Mouse (Mus musculus) thymus, postnatal 25 days (tissue): ENCODE data around the gene Zfp202.
"Not testable (repeated sequence)": the region's sequence is repeated elsewhere in the genome, so short reads cannot be mapped to it uniquely, and the experiment has no call there.

Experiments used
- DNase-seq: peaks from one replicate; pipeline ENCODE4 v3.0.0; 2022

Gene Zfp202

DNA sequence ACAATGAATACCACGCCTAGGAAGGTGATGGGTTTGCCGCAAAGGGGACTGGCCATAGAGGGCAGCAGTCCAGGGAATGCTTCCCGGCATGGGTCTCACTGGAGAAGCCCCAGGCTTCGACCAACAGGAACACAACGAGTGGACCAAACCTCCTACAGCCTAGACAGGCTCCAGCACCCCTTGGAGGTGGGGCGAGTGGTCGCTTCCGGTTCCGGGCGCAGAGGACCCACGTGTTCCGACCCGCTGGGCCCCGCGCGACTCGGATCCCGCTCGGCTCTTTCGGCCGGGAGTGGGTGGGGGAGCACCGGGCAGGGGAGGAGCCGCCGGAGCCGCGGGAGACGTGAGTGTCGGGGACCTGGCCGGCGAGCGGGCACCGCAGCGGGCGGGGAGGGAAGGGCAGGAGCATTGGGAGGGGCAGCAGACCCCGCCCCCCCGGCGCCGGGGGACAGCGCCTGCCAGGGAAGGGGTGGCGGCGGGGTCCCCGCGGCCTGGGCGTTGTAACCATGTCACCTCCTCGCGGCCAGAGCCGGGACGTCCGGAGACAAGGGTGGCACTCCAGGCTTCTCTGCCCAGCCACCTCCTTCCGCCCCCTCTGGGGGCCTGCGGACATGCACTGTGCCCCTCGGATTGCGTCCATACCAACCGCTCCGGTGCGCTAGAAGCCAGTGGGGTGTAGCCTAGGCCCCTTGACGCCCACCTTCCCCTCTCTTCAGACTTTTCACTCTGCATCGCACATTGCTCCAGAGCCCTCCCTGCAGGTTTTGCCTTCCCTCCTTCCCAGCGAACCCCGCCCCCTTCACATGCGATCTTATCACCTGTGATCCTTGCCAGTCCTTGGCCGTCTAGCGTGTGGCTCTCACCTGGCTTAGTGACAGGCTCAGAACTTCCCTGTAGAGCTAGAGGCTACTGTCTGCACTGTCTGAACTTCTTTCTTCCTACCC lies at the start of gene Zfp202:
Gene Zfp202, plus strand, starts transcription at position 219 of the 941 bp plus-strand sequence.
- peak; percentile 69 for DNase-seq

DNA sequence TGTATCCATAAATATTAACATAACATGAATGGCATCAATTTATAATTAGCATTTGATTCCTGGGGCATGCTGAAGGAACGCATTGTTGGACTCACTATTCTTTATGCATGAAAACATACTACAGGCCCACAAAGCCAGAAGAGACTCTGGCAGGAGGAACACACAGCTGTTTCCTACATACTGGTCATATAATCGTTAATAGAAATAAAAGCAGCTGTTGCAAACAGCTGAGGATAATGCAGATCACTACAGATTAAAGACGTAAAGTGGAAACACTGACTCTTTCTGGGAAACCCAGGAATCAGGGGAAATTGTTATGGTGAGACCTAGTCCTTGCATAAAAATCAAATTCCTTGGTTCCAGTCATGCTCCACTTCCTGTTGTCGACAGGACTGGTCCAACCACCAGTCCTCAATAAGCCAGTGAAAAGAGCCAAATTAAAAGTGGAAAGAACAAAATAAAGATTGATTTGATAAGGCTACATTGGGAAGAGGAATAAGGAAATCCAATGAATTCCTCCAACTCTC lies 36.9 kb upstream of the Zfp202 start:
- no peak for DNase-seq

DNA sequence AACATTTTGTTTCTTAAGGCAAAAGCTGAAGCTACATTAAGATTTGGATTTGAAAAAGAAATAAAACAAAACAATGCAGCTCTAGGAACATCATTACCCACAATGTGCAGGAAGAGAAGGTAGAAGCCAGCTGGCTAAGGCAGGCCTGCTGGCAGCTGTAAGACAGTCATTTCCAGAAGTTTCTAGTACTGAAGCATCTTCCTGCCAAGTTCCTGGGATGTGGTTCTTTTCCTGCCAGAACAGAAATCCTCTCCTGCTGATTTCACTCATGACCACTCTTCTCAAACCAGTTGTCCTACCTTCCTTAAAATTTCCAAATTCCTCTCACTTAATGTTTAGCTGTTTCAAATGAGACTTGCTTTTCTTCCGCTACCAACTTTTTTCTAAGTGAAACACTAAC lies 25.7 kb upstream of the Zfp202 start:
- DNase-seq: no peak

DNA sequence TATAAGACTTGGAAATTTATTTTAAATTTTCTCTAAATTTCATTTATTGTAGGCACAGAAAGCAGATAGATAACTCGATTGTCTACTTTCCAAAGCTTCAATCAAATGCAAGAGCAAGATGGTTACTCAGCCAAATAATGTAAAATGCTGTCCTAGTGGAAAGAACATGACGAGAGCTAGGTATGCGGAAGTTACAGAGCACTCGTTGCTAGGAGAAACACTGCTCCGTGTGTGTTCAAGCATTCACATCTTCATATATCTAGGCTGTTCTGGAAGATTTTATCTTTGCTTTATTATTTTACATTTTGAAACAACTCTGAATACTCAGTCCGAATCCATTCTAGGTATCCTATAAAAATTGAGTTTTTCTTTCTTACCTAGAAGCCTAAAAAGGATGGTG lies 15.1 kb upstream of the Zfp202 start:
- DNase-seq: no peak

DNA sequence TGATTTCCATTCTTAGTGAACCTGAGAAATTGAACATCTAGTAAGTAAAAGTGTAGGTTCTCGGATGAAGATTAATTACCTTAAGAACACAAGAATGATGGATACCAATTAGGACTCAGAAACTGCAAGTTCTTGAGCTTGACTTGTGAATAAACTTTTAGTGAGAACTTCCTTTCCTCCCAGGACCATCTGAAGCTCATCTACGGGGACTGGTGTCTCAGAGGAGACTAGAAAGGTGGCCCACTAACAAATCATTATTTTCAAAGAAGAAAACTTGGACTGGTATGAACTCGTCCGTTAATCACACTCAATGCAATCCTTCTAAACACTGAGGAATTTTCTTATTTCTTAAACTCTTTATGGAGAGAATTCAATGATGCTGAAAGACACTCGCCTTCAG lies 11.5 kb upstream of the Zfp202 start, which contains the start of gene Olfr986:
Gene Olfr986, plus strand, starts transcription at position 301 of the 400 bp plus-strand sequence.
- DNase-seq: no peak

DNA sequence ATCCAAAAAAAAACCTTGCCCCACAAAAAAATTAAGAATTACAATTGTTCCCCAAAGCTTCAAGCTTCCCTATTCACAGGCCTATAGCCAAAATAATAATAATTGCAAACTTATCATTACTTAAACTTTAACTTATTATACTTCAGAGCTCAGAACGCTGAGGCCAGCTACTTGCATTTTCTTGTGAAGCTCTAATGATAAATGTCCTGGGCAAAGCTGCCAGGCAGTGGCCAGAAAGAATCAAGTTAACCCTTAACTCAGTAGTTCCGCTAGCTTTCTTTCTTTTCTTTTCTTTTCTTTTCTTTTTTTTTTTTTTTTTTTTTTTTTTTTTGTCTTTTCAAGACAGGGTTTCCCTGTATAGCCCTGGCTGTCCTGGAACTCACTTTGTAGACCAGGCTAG lies 7.0 kb upstream of the Zfp202 start:
- not testable (repeated sequence) for DNase-seq

DNA sequence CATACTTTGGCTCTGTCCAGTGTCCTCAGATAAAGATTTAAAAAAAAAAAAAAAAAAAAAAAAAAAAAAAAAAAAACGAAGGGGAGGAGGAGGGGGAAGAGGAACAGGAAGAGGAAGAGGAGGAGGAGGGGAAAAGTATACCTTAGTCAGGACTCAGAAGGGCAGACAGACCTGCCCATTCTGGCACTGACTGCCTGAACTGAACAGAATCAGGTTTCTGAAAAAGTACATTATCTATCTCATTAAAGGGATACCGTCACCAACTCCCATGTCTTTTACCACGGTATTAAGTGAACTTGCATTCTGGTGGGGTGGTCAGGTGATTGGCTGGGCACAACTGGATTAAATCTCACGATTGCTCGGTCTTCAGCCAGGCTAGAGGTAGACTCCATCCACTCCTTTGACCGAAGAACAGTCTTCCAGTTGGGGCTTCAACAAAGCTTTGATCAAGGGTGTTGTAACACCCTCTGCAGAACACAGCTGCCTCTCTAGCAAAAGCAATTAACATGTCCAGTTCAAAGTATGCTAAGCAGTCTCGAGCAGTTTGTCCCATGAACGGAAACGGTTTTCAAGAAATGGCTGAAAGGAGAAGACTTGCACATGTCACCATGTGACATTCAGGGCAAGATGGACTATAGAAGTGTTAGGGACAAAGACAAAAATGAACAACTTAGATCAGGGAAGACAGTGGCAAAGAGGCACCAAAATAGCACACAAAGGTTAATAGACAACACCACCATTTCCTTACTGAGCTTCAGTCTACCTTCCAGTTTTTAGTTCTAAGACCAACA lies 835 bp upstream of the Zfp202 start:
- no peak for DNase-seq

DNA sequence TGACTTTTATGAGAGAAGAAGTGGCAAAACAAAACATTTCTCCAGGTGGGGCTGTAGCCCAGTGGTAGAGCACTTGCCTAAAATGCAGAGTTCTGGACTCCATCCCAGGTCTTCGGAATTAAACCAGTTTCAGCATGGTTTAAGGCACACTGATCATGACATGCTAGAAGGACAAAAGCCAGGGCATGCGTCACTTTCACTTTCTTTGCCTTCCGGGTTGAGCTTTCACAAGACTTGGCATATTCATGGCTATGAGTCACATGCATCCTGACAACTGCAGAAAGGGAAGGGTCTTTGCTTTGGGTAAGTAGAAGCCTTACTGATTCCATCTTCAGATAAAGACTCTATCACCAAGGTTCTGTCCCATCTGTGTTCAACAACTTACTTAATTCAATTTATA lies 3.9 kb downstream of the Zfp202 start:
- DNase-seq: no peak

DNA sequence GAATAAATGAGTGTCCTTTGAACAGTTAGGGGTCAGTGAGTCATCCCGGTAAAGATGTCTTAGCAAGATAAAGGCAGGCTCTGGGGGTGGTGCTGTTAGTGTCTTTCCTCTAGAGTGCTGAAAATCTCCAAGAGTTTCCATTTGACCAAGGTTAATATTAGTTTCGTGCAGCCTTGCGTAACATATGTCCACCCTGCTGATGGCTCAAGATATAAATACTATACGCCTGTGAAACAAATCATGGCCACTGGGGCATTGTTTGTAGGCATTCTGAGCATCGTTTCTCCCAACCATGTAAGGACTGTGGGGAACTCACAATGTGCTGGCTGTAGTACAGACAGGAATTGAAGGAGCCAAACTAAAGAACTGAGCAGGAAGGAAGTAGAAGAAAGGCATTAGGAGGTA lies 14.4 kb downstream of the Zfp202 start:
- DNase-seq: no peak

DNA sequence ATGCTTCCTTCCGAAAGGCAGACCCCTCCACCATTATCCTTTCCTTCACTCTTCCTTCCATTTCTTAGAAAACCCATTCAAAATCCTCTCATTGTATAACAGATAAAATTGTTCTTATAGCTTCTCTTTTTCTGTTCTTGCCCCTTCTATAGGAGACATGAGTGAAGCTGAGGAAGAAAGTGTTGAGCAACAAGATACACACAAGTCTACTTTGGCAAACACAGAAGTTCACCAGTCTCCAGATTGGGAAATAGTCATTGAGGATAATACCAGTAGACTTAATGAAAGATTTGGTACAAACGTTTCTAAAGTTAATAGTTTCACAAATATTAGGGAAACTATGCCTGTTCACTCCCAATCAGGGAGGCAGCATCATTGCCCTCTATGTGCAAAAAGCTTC lies 18.6 kb downstream of the Zfp202 start:
- no peak for DNase-seq

DNA sequence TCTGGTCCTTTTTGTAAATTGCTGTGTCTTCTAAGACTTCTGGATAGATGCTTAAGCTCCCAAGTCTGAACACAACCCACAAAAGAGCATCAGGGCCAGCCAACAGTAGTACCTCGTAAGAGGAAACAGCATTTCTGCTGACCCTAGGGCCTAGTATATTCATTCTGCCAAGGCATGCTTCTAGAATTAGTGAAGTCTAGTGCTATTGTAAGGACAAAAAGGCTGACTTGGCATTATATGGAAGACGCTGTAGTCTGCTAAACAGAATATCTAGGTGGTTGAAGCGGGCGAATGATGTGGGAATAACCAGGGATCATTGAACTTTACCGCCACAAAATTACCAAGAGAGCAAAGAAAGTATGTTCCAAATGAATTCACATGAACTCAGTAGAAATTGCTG lies 21.9 kb downstream of the Zfp202 start:
- DNase-seq: no peak

DNA sequence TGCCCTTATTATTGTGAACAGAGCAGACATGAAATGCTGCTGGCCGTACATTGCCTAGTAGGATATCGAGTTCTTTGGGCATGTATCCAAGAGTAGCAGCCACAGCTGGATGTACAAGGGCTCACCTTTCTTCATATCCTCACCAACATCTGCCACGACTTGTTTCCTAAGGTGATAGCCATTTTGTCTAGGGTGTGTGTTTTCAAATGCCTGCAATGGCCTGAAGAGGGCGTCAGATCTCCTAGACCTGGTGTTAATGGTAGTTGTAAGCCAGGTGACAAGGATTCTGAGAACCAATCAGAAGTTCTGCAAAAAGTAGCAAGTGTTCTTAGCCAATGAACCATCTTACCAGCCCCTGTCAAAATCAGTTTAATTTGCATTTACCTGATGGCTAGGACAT lies 24.5 kb downstream of the Zfp202 start:
- no peak for DNase-seq

DNA sequence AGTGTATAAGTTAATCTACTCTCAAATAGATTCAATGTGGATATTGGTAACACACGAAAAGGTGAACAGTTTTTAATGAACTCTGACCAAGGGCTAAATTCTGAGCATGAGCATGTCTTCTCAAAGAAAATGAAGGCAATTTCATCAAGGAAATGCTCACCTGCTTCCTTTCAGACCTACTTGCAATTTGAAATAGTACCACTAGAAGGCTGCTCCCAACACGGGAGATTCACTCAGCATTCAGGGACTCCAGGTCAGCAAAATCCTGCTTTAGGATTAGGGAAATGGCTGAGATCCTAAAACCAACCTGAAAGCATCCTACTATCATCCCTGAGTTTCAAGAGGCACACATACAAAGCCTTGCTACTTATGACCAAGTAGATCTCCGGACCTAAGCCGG lies 32.2 kb downstream of the Zfp202 start:
- no peak for DNase-seq

DNA sequence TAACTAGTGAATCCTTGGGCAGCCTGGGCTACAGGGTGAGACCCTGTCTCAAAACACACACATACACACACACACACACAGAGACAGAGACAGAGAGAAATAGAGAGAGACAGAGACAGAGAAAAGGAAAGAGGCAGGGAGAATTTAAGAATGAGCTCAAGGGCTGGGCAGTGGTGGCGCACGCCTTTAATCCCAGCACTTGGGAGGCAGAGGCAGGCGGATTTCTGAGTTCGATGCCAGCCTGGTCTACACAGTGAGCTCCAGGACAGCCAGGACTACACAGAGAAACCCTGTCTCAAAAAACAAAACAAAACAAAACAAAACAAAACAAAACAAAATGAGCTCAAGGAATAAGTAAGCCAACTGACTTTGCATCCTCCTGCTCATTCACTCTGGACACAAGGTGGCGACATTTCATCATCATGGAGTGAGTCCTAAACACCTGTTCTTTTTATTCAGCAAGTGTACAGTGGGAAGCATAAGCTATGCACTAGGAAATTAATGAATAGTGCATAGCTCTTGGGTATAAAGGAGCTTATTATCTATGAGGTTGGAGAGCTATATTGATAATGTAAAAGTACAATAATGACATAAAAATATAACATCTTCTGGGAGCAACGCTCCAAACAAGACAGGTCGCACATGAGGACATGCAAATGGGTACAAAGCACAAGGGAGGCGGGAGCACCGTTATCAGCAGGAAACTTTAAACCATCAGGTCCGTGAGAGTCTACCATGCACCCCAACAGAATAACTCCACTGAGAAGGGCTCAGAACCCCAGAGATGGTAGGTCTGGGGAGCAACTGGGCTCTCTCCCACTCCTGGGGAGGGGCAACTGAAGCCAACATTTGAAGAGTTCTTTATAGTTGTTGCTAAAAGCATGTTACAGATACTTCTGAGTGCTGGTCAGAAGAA lies 36.0 kb downstream of the Zfp202 start:
- DNase-seq: peak; percentile 6

DNA sequence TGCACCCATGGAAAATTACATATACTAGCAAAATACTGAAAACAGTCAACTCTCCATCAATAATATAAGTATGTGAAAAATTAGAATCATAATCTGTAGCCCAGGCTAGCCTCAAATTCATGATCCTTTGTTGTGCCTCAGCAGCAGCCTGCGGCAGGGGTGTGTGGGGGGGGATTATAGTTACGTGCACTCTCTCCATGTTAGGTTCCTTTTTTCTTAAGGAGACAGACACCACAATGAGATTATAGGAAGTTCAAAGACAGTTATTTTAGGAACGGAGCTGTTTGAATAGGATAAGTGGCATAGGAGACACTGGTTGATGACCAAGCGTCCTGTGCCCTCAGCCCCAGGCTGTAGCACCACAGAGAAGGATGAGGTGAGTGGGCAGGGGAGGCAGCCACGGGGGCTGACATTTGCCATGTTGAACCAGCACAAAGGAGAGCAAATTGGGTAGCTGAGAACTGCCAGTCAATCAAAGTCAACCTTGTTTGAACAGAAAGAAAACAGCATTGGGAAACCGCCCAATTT lies 36.8 kb downstream of the Zfp202 start:
- no peak for DNase-seq

DNA sequence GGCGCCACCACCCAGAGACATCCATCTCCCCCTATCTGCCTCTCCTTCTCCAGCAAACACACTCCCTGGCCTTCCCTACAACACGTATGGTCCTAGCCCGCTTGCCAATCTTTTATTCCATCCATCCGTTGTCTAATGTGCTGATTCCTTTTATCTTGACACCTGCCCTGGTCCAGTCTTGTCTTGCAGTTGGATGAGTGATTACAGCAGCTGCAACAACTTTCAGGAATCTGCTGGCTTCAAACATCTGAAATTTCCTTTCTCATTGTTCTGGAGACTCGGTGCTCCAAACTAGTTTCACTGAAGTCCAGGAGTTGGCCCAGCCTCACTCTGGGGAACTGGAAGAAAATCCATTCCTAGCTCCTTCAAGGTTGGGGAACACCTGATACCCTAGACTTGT lies 37.4 kb downstream of the Zfp202 start:
- DNase-seq: no peak

DNA sequence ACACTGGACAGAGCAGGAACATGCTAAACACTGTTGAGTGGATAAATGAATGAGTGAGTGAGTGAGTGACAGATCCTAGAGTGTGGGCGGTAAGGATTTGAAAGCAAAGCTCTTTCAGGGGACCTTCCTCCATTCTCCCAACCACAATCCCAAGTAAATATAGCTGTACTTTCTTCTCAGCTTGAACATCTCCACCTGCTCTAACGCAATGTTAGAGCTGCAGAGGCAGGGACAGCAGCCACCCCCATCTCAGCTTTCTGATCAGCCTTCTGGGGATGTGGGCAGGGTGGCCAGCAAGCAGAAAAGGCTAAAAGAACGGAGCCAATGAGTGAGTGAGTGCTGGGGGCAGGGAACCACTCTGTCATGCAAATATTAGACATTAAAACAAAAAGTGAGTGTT lies 38.9 kb downstream of the Zfp202 start:
- no peak for DNase-seq

DNA sequence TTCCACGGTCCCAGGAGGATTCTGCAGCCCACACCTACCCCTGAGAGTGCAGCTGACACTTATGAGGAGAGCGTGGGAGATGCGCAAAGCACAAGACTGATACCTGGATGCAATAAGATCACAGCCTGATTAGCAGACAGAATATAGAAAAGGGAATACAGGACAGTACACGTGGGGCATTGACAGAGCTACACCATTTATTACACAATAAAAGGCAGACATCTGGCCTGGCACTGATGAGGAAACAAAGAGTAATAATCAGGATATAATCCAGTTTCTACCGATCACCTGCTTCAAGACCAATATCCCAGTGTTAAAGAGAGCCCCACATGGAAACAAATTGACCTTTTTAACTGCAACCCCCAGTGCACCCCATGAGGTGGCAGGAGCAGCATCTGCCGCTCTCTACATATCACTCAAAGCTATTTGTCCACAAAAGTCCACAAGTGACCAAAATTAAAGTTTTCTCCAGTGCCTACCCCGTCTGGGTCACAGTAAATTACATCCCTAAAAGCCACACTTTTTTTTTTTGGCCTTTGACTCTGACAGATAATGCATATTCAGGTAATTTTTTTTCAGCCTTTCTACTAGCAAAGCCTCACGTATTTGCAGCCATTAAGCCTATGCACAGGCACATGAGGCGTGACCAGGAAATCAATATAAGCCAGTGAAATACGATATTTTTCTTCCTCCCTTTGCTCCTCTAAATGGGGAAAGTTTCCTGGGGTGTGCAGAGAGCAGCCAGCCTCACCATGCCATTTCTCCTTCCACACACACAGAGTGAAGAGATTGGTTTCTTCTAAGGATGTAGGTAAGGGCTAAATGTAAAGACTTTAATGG lies 42.3 kb downstream of the Zfp202 start:
- DNase-seq: no peak

DNA sequence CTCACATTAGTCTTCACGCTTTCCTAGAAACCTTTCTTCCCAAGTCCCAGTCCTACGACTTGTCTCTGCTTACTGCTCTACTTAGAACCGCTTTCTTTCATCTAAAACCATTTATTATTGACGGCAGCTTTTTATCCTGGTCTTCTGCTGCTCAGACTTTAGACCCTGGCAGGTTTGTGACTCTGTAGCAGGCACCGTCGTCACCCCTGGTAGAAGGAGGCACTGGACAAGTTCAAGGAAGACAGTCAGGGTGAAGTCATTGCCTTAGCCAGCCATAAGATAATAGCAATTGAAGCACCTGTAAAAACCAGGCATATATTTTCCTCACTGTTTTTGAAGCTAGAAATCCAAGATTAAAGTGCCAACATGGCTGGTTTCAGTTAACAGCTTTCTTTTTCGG lies 43.1 kb downstream of the Zfp202 start:
- no peak for DNase-seq

DNA sequence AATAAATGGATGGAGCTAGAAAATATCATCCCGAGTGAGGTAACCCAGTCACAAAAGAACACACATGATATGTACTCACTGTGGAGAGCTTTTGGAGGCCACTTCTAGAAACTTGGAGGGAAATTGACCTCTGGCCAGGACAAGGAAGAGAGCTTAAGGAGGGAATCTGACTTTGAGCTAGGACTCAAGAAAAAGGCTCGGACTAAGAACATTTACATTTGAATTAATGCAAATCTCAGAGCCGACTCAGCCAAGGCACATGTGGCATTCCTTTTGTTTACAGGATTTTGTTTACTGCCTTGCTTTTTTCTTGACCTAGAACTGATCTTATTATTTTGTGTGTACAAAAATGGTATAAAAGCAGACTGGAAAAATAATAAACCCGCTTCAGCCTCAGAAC lies 47.6 kb downstream of the Zfp202 start:
- DNase-seq: no peak

DNA sequence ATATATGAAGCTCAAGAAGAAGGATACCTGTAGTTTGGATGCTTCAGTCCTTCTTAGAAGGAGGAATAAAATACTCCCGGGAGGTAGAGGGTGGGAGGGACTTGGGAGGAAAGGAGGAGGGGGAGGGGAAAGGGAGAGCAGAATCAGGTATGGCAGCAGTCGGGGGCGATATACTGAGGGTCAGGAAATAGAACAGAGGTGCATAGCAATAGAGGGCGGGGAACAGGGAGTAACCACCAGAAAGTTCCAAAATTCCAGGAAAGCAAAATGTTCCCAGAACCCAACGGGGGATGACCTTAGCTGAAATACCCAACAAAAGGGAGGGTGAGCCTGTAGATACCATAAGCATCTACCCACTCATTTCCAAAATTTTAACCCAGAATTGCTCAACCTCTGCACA lies 48.2 kb downstream of the Zfp202 start:
- no peak for DNase-seq
